Mouse (Mus musculus) forebrain, embryonic 11.5 days (tissue): ENCODE data around the gene Atp5l. TPM values are rescaled to one million over a fixed set of nuclear protein-coding genes. Genes with fewer than 3 reads are reported as not detected.

Source experiments
- polyA plus RNA-seq: library from polyadenylated mRNA; unstranded; fragments of >200 nt; fragmentation: Nextera tagmentation; extraction: Ambion mirVana; gene quantifications from 2 replicates; pipeline ENCODE4 v1.2.1, GENCODE M21; 2014

The Atp5l gene
- polyA plus RNA-seq, 1 experiment from 2014 or later, result 546 TPM

Other genes starting within 250 kb of the Atp5l start
- gene Treh, start 247.5 kb downstream of the Atp5l start, polyA plus RNA-seq, result not detected in 2 replicates
- 43.5 and 46.0 TPM in 2 replicates for gene Phldb1, start 185.5 kb downstream of the Atp5l start, polyA plus RNA-seq
- gene Arcn1, start 152.9 kb downstream of the Atp5l start, polyA plus RNA-seq, result 171 and 185 TPM in 2 replicates
- 121 TPM in 2 replicates for gene Ift46, start 152.8 kb downstream of the Atp5l start, polyA plus RNA-seq
- gene Tmem25, start 121.4 kb downstream of the Atp5l start, polyA plus RNA-seq, result 2.4 and 3.6 TPM in 2 replicates
- gene Ttc36, start 117.7 kb downstream of the Atp5l start, polyA plus RNA-seq, result not detected in 2 replicates
- gene Kmt2a, start 39.4 kb downstream of the Atp5l start, polyA plus RNA-seq, result 18.2 and 23.2 TPM in 2 replicates
- 32.0 and 32.6 TPM in 2 replicates for gene Ube4a, start 44.9 kb upstream of the Atp5l start, polyA plus RNA-seq
- not detected in 2 replicates for gene Cd3g, start 59.7 kb upstream of the Atp5l start, polyA plus RNA-seq
- gene Cd3d, start 61.0 kb upstream of the Atp5l start, polyA plus RNA-seq, result not detected in 2 replicates
- not detected in 2 replicates for gene Cd3e, start 88.9 kb upstream of the Atp5l start, polyA plus RNA-seq
- gene Mpzl2, start 119.1 kb upstream of the Atp5l start, polyA plus RNA-seq, result 1.8 and 2.5 TPM in 2 replicates
- gene Mpzl3, start 134.4 kb upstream of the Atp5l start, polyA plus RNA-seq, result 2.2 and 2.7 TPM in 2 replicates
- gene Jaml, start 158.4 kb upstream of the Atp5l start, polyA plus RNA-seq, result not detected in 2 replicates
- gene Scn2b, start 197.0 kb upstream of the Atp5l start, polyA plus RNA-seq, result 2.9 and 3.2 TPM in 2 replicates
- 0.19 and 0.21 TPM in 2 replicates for gene Scn4b, start 217.7 kb upstream of the Atp5l start, polyA plus RNA-seq